Mouse (Mus musculus) midbrain, embryonic 15.5 days (tissue): Measurements from ENCODE around the gene Asb3. TPM values are rescaled to one million over a fixed set of nuclear protein-coding genes. Genes with fewer than 3 reads are reported as not detected.
"Not testable (repeated sequence)": the region's sequence is repeated elsewhere in the genome, so short reads cannot be mapped to it uniquely, and the experiment has no call there.

ENCODE experiments used
- ATAC-seq: fragments of 200-750 bp; cut with Nextera tagmentation; replicated peaks from 2 replicates; pipeline ENCODE4 v1.8.0; 2017; ENCODE audit warnings: moderate TSS enrichment
- H3K27ac ChIP-seq: fragments of 300-500 bp; sonication (generic); 2 replicates; pipeline ENCODE4 v1.5.1; 2015; ENCODE audit warnings: mild to moderate bottlenecking, inconsistent platforms
- H3K27me3 ChIP-seq: fragments of 300-500 bp; sonication (generic); replicated peaks from 2 replicates; pipeline ENCODE4 v1.6.1; 2015; ENCODE audit warnings: inconsistent platforms
- H3K36me3 ChIP-seq: fragments of 300-500 bp; sonication (generic); replicated peaks from 2 replicates; pipeline ENCODE4 v1.6.1; 2015; ENCODE audit warnings: inconsistent platforms
- H3K4me1 ChIP-seq: fragments of 300-500 bp; sonication (generic); 2 replicates; pipeline ENCODE4 v1.6.1; 2015; ENCODE audit warnings: inconsistent platforms
- H3K4me2 ChIP-seq: fragments of 300-500 bp; sonication (generic); 2 replicates; pipeline ENCODE4 v1.6.1; 2015; ENCODE audit warnings: inconsistent platforms, mild to moderate bottlenecking, moderate library complexity
- H3K4me3 ChIP-seq: fragments of 300-500 bp; sonication (generic); 2 replicates; pipeline ENCODE4 v1.5.1; 2015; ENCODE audit warnings: mild to moderate bottlenecking, inconsistent platforms
- H3K9ac ChIP-seq: fragments of 300-500 bp; sonication (generic); 2 replicates; pipeline ENCODE4 v1.6.1; 2015; ENCODE audit warnings: mild to moderate bottlenecking, inconsistent platforms
- H3K9me3 ChIP-seq: fragments of 300-500 bp; sonication (generic); 2 replicates; pipeline ENCODE4 v1.6.1; 2016; ENCODE audit warnings: inconsistent platforms
- WGBS: fragments of 180-500 bp; shearing (Covaris S2); methylation state at CpG from one replicate; pipeline ENCODE4 v1.1.7; 2015; ENCODE audit warnings: mixed read lengths; 5-methylcytosine and 5-hydroxymethylcytosine counted together
- polyA plus RNA-seq: library from polyadenylated mRNA; unstranded; fragments of >200 nt; fragmentation: Nextera tagmentation; extraction: Ambion mirVana; gene quantifications from 2 replicates; pipeline ENCODE4 v1.2.1, GENCODE M21; 2015

Gene Asb3
- polyA plus RNA-seq, 1 experiment from 2014 or later = 29.0 TPM

DNA sequence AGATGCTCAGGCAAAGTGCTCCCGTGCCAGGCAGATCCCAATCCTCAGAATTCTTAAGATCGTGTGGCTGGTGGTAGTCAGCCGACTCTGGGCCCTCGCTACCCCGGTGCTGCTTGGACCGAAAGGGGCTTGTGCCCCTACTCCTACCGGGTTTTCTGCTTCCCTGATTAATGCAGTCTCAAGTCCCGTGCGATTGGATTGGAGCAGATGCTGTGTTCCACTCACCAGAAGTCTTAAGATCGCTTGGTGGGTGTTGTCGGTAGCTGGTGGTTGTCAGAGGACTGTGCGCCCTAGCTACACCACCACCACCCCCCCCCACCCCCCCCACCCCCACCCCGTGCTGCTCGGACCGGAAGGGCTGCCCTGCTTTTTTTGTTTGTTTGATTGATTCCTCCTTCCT is 132.2 kb downstream of the Asb3 start:
- ATAC-seq, H3K36me3 ChIP-seq, H3K4me3 ChIP-seq, H3K4me2 ChIP-seq, H3K4me1 ChIP-seq, H3K9me3 ChIP-seq, H3K9ac ChIP-seq, H3K27ac ChIP-seq, H3K27me3 ChIP-seq: not testable (repeated sequence)
- WGBS = 66% methylated on average over 15 of the region's 15 CpGs

- no peak overlapping the region for H3K27ac ChIP-seq
- H3K4me1 ChIP-seq = no peaks in the 10 kb centered on the region
- H3K4me2 ChIP-seq = no peak overlapping the region
- peaks cover 8% of the 10 kb centered on the region for H3K36me3 ChIP-seq
- 96% methylated on average over 4 of the region's 4 CpGs for WGBS
- 0 out of 2 replicates have a peak, but pooled peaks cover 5% of the 10 kb centered on the region for H3K9me3 ChIP-seq
- no peak overlapping the region for H3K9ac ChIP-seq
- ATAC-seq = no peak
- H3K4me3 ChIP-seq = no peak overlapping the region
- no peaks in the 10 kb centered on the region for H3K27me3 ChIP-seq
Observed at GRCm38 (mm10) chr11:31034958-31035357, 149.7 kb downstream of the Asb3 start.

DNA sequence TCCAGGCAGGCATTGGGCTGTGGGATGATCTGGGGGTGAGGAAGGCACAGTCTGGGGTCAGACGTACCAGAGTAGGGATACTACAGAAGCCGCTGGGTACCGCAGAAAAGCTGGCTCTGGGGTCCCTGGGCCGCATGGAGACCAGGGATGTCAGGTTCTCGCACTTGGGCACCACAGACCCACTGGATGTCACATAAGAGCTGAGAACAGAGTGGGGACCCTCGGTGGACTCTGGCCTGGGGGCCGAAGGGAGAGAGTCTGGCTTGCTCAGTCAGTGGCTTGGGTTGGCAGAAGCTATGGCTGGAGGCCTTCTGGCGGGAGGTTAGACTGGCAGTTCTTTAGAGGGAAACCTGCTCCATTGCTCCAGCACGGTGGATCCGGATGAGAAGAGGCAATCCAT is 204.8 kb downstream of the Asb3 start:
- H3K4me2 ChIP-seq = no peak overlapping the region
- H3K4me3 ChIP-seq = no peak overlapping the region
- no peak overlapping the region for H3K27ac ChIP-seq
- no peaks in the 10 kb centered on the region for H3K36me3 ChIP-seq
- WGBS = 96% methylated on average over 10 of the region's 10 CpGs
- ATAC-seq = no peak; the same call in 1 of the 2 replicates
- H3K4me1 ChIP-seq = no peaks in the 10 kb centered on the region
- no peaks in the 10 kb centered on the region for H3K27me3 ChIP-seq
- no peak overlapping the region for H3K9ac ChIP-seq
- no peaks in the 10 kb centered on the region for H3K9me3 ChIP-seq

DNA sequence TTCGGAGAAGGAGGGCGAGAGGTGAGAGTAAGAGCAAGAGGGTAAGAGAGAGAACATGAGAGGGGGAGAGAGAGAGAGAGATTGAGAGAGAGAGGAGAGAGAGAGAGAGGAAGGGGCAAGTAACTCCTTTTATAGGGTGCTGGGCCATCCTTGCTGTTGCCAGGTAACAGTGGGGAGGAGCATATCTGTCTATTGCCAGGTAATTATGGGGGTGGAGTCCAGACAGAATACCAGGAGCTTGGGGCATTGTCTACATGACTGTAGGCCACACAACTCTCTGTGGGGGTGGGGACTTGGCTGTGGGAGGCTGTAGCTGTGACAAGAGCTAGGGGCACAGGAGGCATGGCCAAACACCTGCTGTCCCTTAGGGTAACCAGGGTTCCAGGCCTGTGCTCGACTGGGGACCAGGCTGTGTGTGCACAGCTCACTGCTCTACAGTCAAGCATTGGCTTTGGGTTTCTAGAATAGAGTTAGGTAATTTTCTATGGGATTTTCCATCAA is 205.3 kb downstream of the Asb3 start:
- H3K4me2 ChIP-seq = no peak overlapping the region
- no peak overlapping the region for H3K9ac ChIP-seq
- H3K4me1 ChIP-seq = no peaks in the 10 kb centered on the region
- H3K9me3 ChIP-seq = no peaks in the 10 kb centered on the region
- no peak overlapping the region for H3K4me3 ChIP-seq
- H3K36me3 ChIP-seq = no peaks in the 10 kb centered on the region
- no peak overlapping the region for H3K27ac ChIP-seq
- H3K27me3 ChIP-seq = no peaks in the 10 kb centered on the region
- ATAC-seq = no peak
- 90% methylated on average over 3 of the region's 3 CpGs for WGBS

- not testable (repeated sequence) for H3K9me3 ChIP-seq, H3K4me3 ChIP-seq, H3K27me3 ChIP-seq, H3K36me3 ChIP-seq, H3K4me2 ChIP-seq, H3K4me1 ChIP-seq, H3K9ac ChIP-seq, ATAC-seq, H3K27ac ChIP-seq
Observed at GRCm38 (mm10) chr11:31099519-31099918, 214.3 kb downstream of the Asb3 start.

- WGBS = 91% methylated on average over 2 of the region's 2 CpGs
- ATAC-seq = no peak
- Histone ChIP-seq H3K9me3 (no peaks in the 10 kb centered on the region), H3K9ac (no peak overlapping the region), H3K4me2 (no peak overlapping the region), H3K27ac (no peak overlapping the region), H3K4me3 (no peak overlapping the region), H3K27me3 (no peaks in the 10 kb centered on the region), H3K4me1 (no peaks in the 10 kb centered on the region), H3K36me3 (no peaks in the 10 kb centered on the region)
Observed at GRCm38 (mm10) chr11:31102188-31102587, 217.0 kb downstream of the Asb3 start.

DNA sequence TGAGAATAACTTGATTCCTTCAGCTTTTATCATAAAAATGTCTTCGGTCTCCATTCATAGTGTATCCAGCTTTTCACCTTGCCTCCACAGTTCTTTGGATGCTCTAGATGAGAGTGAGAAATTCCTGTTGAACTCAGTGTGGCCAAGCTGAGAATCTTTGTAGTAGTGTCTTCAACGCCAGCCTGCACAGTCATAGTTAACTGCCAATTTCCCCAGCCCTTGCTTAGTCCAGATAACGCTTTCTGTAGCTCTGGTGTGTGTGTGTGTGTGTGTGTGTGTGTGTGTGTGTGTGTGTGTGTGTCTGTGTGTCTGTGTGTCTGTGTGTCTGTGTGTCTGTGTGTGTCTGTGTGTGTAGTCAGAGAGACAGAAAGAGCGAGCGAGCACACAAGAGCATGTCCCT is 220.1 kb downstream of the Asb3 start:
- H3K4me1 ChIP-seq = no peaks in the 10 kb centered on the region
- H3K27me3 ChIP-seq = no peaks in the 10 kb centered on the region
- no peak overlapping the region for H3K9ac ChIP-seq
- ATAC-seq = no peak
- H3K9me3 ChIP-seq = no peaks in the 10 kb centered on the region
- no peaks in the 10 kb centered on the region for H3K36me3 ChIP-seq
- WGBS = 97% methylated on average over 5 of the region's 5 CpGs
- no peak overlapping the region for H3K27ac ChIP-seq
- H3K4me2 ChIP-seq = no peak overlapping the region
- H3K4me3 ChIP-seq = no peak overlapping the region

- not testable (repeated sequence) for H3K4me3 ChIP-seq, H3K9me3 ChIP-seq, H3K36me3 ChIP-seq, H3K9ac ChIP-seq, ATAC-seq, H3K4me2 ChIP-seq, H3K27me3 ChIP-seq, H3K4me1 ChIP-seq, H3K27ac ChIP-seq
- WGBS = 73% methylated on average over 1 of the region's 1 CpGs
Observed at GRCm38 (mm10) chr11:31126964-31127363, 241.7 kb downstream of the Asb3 start.

DNA sequence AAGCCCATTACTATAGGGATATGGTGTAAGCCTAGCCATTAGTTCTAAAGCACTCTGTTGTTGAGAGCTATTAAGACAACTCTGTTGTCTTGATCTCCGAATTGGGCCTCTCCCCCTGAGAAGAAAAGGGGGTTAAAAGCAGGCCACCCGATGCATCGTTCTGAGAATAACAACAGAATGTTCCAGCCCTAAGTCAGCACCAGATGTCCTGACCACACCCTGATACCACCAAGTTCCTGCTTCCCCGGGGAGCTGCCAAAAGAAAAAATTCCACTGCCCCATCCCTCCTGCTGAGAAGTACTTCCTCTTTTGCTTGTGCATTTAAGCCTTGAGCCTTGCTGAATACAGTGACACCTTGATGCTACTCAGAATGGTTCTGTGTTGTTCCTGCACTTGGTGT is 248.5 kb downstream of the Asb3 start:
- H3K36me3 ChIP-seq, H3K4me1 ChIP-seq, H3K9ac ChIP-seq, ATAC-seq, H3K27ac ChIP-seq, H3K4me2 ChIP-seq, H3K4me3 ChIP-seq, H3K27me3 ChIP-seq, H3K9me3 ChIP-seq: not testable (repeated sequence)
- 70% methylated on average over 4 of the region's 4 CpGs for WGBS

DNA sequence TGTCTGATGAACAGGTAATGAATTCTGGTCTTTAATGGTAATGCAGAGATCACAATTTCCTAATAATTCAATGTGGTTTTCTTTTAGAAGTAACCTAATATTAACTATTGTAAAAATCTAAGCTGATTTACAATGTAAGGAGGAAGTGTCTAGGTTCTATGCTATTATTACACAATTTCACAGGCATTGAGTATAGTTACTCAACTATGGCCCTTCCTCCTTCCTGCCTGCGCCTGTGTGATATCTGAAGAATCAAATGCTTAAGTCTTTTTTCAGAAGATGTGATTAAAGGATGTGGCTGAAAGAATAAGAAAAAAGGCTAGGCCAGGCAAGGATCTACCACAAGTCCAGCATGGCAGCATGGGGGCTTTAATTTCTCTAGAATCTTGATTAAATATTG is 249.6 kb downstream of the Asb3 start:
- not testable (repeated sequence) for H3K27me3 ChIP-seq, H3K4me3 ChIP-seq, H3K9ac ChIP-seq, H3K36me3 ChIP-seq, ATAC-seq, H3K4me1 ChIP-seq, H3K27ac ChIP-seq, H3K9me3 ChIP-seq, H3K4me2 ChIP-seq
- 88% methylated on average over 1 of the region's 1 CpGs for WGBS

DNA sequence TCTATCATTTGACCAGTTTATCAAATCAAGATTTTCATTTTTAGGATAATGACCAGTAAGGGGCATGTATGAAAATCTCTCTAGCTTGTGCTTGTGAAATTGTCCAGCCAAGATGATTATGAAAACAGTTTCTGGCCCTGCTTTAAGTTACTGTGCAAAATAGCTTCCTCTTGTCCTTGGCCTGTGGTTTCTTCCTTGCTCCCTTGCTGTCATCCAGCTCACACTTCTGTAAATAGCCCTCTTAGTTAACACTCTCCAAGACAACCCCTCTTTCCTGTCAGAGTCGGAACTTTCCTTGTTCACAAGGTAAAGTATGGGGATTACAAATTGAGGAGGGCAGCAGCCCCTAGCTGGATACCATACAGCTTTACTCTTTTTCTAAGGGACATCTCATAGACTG is 253.2 kb downstream of the Asb3 start:
- not testable (repeated sequence) for H3K4me2 ChIP-seq, H3K4me1 ChIP-seq, H3K27me3 ChIP-seq, H3K27ac ChIP-seq, H3K9ac ChIP-seq, H3K9me3 ChIP-seq, ATAC-seq, H3K4me3 ChIP-seq, H3K36me3 ChIP-seq
- WGBS = 66% methylated on average over 1 of the region's 1 CpGs
